Mouse (Mus musculus) ovary, postnatal 14 days (tissue): ENCODE data around the gene Msmb.

ENCODE experiments used
- DNase-seq: peaks from one replicate; pipeline ENCODE4 v3.0.0; 2022; ENCODE audit warnings: low spot score

The Msmb gene

GRCm38 (mm10) chr14:32145809-32146511 is 4.1 kb downstream of the Msmb start:
- DNase-seq, result no peak

- no peak for DNase-seq
These were observed 4.8 kb downstream of the Msmb start for GRCm38 (mm10) chr14:32146578-32146977.

- DNase-seq, result no peak
These were observed 9.0 kb downstream of the Msmb start for GRCm38 (mm10) chr14:32150872-32151271.

GRCm38 (mm10) chr14:32152243-32152965 is 10.6 kb downstream of the Msmb start:
- no peak for DNase-seq

- no peak for DNase-seq
These were observed 11.3 kb downstream of the Msmb start for GRCm38 (mm10) chr14:32153156-32153555.

- no peak for DNase-seq
These were observed 12.9 kb downstream of the Msmb start for GRCm38 (mm10) chr14:32154758-32155157.

GRCm38 (mm10) chr14:32159150-32159670 is 17.4 kb downstream of the Msmb start:
- no peak for DNase-seq

GRCm38 (mm10) chr14:32159690-32160246 is 17.9 kb downstream of the Msmb start, which contains the start of gene Ncoa4:
Ncoa4 (plus strand) TSS chr14:32159865.
- DNase-seq, result peak; percentile 97

- no peak for DNase-seq
These were observed 18.7 kb downstream of the Msmb start for GRCm38 (mm10) chr14:32160563-32160962.

GRCm38 (mm10) chr14:32161090-32161885 is 19.5 kb downstream of the Msmb start:
- DNase-seq, result no peak

- no peak for DNase-seq
These were observed 20.4 kb downstream of the Msmb start for GRCm38 (mm10) chr14:32162231-32162630.

- DNase-seq, result no peak
These were observed 21.5 kb downstream of the Msmb start for GRCm38 (mm10) chr14:32163203-32163888.

GRCm38 (mm10) chr14:32164173-32165051 is 22.6 kb downstream of the Msmb start:
- no peak for DNase-seq

- peak; percentile 73 for DNase-seq
These were observed 23.6 kb downstream of the Msmb start for GRCm38 (mm10) chr14:32165278-32166061.

- DNase-seq, result no peak
These were observed 24.2 kb downstream of the Msmb start for GRCm38 (mm10) chr14:32166062-32166441.

GRCm38 (mm10) chr14:32166840-32167239 is 25.0 kb downstream of the Msmb start:
- DNase-seq, result no peak

- no peak for DNase-seq
These were observed 25.5 kb downstream of the Msmb start for GRCm38 (mm10) chr14:32167326-32167725.

- DNase-seq, result no peak
These were observed 26.9 kb downstream of the Msmb start for GRCm38 (mm10) chr14:32168653-32169231.

GRCm38 (mm10) chr14:32170137-32170536 is 28.3 kb downstream of the Msmb start:
- DNase-seq, result no peak
